18 mouse cellular contexts compared by ENCODE assay signal in genomic region chr4:128593286-128593685, GRCm38 (mm10).
"Had no signal": no experiment of that assay in that cellular context is flagged by ENCODE, and none has a peak within 500 bp of the region (broad histone marks: within the 10 kb centered on the region; RNA-seq: fewer than 3 reads in every experiment).

No protein-coding gene starts in this region.

- H3K27me3 ChIP-seq: intestine, embryonic 15.5 days; kidney, embryonic 15.5 days; midbrain, embryonic 12.5 days; midbrain, embryonic 15.5 days; neural tube, embryonic 12.5 days; neural tube, embryonic 15.5 days; stomach, embryonic 15.5 days had no signal

- ATAC-seq: intestine, embryonic 15.5 days; liver, postnatal 0 days; lung, postnatal 0 days; midbrain, embryonic 15.5 days had no signal

- H3K9me3 ChIP-seq: intestine, embryonic 15.5 days; kidney, embryonic 15.5 days; midbrain, embryonic 12.5 days; midbrain, embryonic 15.5 days; neural tube, embryonic 12.5 days; neural tube, embryonic 15.5 days; stomach, embryonic 15.5 days had no signal

- H3K27ac ChIP-seq: intestine, embryonic 15.5 days; kidney, embryonic 15.5 days; left cerebral cortex, adult 2 months; liver, embryonic 14.5 days; macrophage; midbrain, embryonic 12.5 days; midbrain, embryonic 15.5 days; neural tube, embryonic 12.5 days; neural tube, embryonic 15.5 days; stomach, embryonic 15.5 days had no signal

- H3K4me2 ChIP-seq: intestine, embryonic 15.5 days; kidney, embryonic 15.5 days; lung, embryonic 14.5 days; midbrain, embryonic 12.5 days; midbrain, embryonic 15.5 days; neural tube, embryonic 12.5 days; neural tube, embryonic 15.5 days; stomach, embryonic 15.5 days had no signal

- DNase-seq: kidney, adult 11 months; kidney, adult 8-10 months; kidney, postnatal 10 days; kidney, postnatal 36 days; layer of hippocampus, postnatal 36 days; liver, postnatal 0 days; lung, embryonic 14.5 days had no signal

- H3K9ac ChIP-seq: intestine, embryonic 15.5 days; kidney, embryonic 15.5 days; liver, embryonic 14.5 days; liver, postnatal 0 days; lung, embryonic 14.5 days; midbrain, embryonic 12.5 days; midbrain, embryonic 15.5 days; neural tube, embryonic 12.5 days; neural tube, embryonic 15.5 days; stomach, embryonic 15.5 days had no signal

- H3K4me3 ChIP-seq: intestine, embryonic 15.5 days; kidney, embryonic 15.5 days; left cerebral cortex, adult 2 months; midbrain, embryonic 12.5 days; midbrain, embryonic 15.5 days; neural tube, embryonic 12.5 days; neural tube, embryonic 15.5 days; stomach, embryonic 15.5 days had no signal

- H3K4me1 ChIP-seq: intestine, embryonic 15.5 days; kidney, embryonic 15.5 days; midbrain, embryonic 12.5 days; midbrain, embryonic 15.5 days; neural tube, embryonic 12.5 days; neural tube, embryonic 15.5 days; stomach, embryonic 15.5 days had no signal
